ENCODE assay signal across 20 mouse cellular contexts in the genomic region with DNA sequence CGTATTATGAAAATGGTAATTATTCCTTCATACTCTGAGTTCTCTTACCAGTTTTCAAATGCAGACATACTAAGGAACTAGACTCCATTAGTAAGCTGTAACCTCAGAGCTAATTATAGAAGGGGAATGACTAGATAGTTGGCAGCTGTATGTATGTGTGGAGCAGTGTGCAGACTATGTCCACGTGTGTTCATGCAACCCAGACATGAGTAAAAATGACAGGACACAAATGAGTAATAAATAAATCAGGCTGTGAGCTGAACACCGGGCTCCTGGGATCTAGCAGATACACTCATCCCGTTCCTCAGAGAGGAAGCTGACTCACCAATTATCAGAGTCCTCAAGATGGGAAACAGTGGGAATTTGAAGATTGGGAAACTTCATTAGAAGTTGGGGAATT. TPM values are rescaled to one million over a fixed set of nuclear protein-coding genes. Genes with fewer than 3 reads are reported as not detected.
A peak's percentile ranks its signal among the peaks of the same experiment; 100 is the strongest.
DNase-seq lines count a peak whose midpoint lies in the region; ATAC-seq and TF ChIP-seq lines count a peak whose summit lies in the region.
"Had no signal": no experiment of that assay in that cellular context is flagged by ENCODE, and none has a peak within 500 bp of the region (broad histone marks: within the 10 kb centered on the region; RNA-seq: fewer than 3 reads in every experiment).

No protein-coding gene starts in this region.

- H3K27me3 ChIP-seq in heart, embryonic 12.5 days (replicated peaks) = no peaks in the 10 kb centered on the region
- no peaks in the 10 kb centered on the region for H3K27me3 ChIP-seq in C2C12 (ENCODE audit: control insufficient read depth, insufficient read depth, insufficient read length)
- H3K27me3 ChIP-seq in heart, postnatal 0 days (ENCODE audit: control insufficient read depth, insufficient read depth, low read length) = no peaks in the 10 kb centered on the region
- H3K27me3 ChIP-seq: hindbrain, embryonic 12.5 days; neural tube, embryonic 12.5 days had no signal

- DNase-seq in heart, postnatal 14 days = no peak
- peak; percentile 64 for DNase-seq in NIH3T3 (ENCODE audit: low read depth)
- DNase-seq in heart, postnatal 0 days (ENCODE audit: low spot score) = no peak
- DNase-seq in thymus, adult 18-20 months = no peak
- no peak for DNase-seq in adrenal gland, postnatal 4 days (ENCODE audit: low spot score in 2 of 2)
- DNase-seq in kidney, postnatal 4 days = no peak
- DNase-seq: adrenal gland, adult 8-10 months; cerebellum, adult 11-12 months; embryo, embryonic 11 days; left cerebral cortex, postnatal 4 days; liver; spleen, adult 18-20 months; thymus, postnatal 4 days had no signal

- no peak for TF ChIP-seq EP300 in heart, postnatal 0 days (IDR thresholded peaks at IDR 0.05; ENCODE audit: low read depth)

- 0 out of 2 replicates have a peak overlapping the region, but pooled peaks have one; percentile 32 for H3K27ac ChIP-seq in heart, embryonic 12.5 days (ENCODE audit: poor library complexity, severe bottlenecking)
- peak overlapping the region; percentile 72 for H3K27ac ChIP-seq in heart, postnatal 0 days (ENCODE audit: low read depth)
- H3K27ac ChIP-seq: hindbrain, embryonic 12.5 days; left cerebral cortex, adult 2 months; neural tube, embryonic 12.5 days had no signal

- peaks cover 28% of the 10 kb centered on the region for H3K4me1 ChIP-seq in heart, embryonic 12.5 days (replicated peaks)
- H3K4me1 ChIP-seq in heart, postnatal 0 days (ENCODE audit: control insufficient read depth, insufficient read depth) = peaks cover 24% of the 10 kb centered on the region
- H3K4me1 ChIP-seq: hindbrain, embryonic 12.5 days; neural tube, embryonic 12.5 days had no signal

- 48% methylated on average over 4 of the region's 4 CpGs for WGBS in heart, embryonic 12.5 days
- 19% methylated on average over 4 of the region's 4 CpGs for WGBS in heart, postnatal 0 days

- intact Hi-C loops in heart, postnatal 14 days (cut with DNase I) = loop anchor here (2.0 to 10.0 kb wide), 2 partner anchors 41 to 485 kb away; partner anchors contain the start of gene Cemip2

- no peaks in the 10 kb centered on the region for H3K79me2 ChIP-seq in C2C12 (ENCODE audit: control insufficient read depth, insufficient read depth)

- H3ac ChIP-seq in C2C12 (ENCODE audit: control insufficient read depth, insufficient read length, low read depth) = no peak overlapping the region

- H3K79me3 ChIP-seq in C2C12 (ENCODE audit: low read depth) = no peaks in the 10 kb centered on the region

- H3K36me3 ChIP-seq in heart, embryonic 12.5 days = peaks cover 68% of the 10 kb centered on the region
- peaks cover 42% of the 10 kb centered on the region for H3K36me3 ChIP-seq in C2C12 (ENCODE audit: control insufficient read depth, insufficient read depth)
- H3K36me3 ChIP-seq in heart, postnatal 0 days (replicated peaks; ENCODE audit: control insufficient read depth, insufficient read depth, low read length) = peaks cover 57% of the 10 kb centered on the region

- H3K9me3 ChIP-seq in heart, embryonic 12.5 days (replicated peaks) = no peaks in the 10 kb centered on the region
- H3K9me3 ChIP-seq in heart, postnatal 0 days (replicated peaks; ENCODE audit: control insufficient read depth, low read length) = no peaks in the 10 kb centered on the region
- H3K9me3 ChIP-seq: hindbrain, embryonic 12.5 days; neural tube, embryonic 12.5 days had no signal

- H3K9ac ChIP-seq in heart, embryonic 12.5 days = no peak overlapping the region
- no peak overlapping the region for H3K9ac ChIP-seq in heart, postnatal 0 days (replicated peaks; ENCODE audit: low read depth, low read length)
- H3K9ac ChIP-seq: hindbrain, embryonic 12.5 days; neural tube, embryonic 12.5 days had no signal

- no peak overlapping the region for H3K4me3 ChIP-seq in heart, embryonic 12.5 days
- no peak overlapping the region for H3K4me3 ChIP-seq in C2C12 (ENCODE audit: insufficient read depth, poor library complexity, severe bottlenecking)
- H3K4me3 ChIP-seq in heart, postnatal 0 days (ENCODE audit: low read depth, low read length) = no peak overlapping the region
- H3K4me3 ChIP-seq: hindbrain, embryonic 12.5 days; left cerebral cortex, adult 2 months; neural tube, embryonic 12.5 days had no signal

- no peak overlapping the region for H3K4me2 ChIP-seq in heart, embryonic 12.5 days
- H3K4me2 ChIP-seq in heart, postnatal 0 days (ENCODE audit: low read depth, low read length) = no peak overlapping the region
- H3K4me2 ChIP-seq: hindbrain, embryonic 12.5 days; neural tube, embryonic 12.5 days had no signal

- no peak for TF ChIP-seq CTCF in C2C12 (IDR thresholded peaks at IDR 0.05; ENCODE audit: control insufficient read depth, insufficient read depth, insufficient read length)
- TF ChIP-seq CTCF in heart, postnatal 0 days (IDR thresholded peaks at IDR 0.05; ENCODE audit: low read depth) = no peak

- ATAC-seq in heart, embryonic 12.5 days (ENCODE audit: insufficient number of reproducible peaks, low FRiP score) = no peak
- peak; percentile 65 for ATAC-seq in heart, postnatal 0 days (ENCODE audit: insufficient read depth, low read depth)
- ATAC-seq: forebrain, embryonic 16.5 days; inflammation-experienced regulatory T-cells, adult 6 months had no signal

TF ChIP-seq in C2C12, 6 proteins besides CTCF, POLR2A, EP300 and RAD21:
- TF ChIP-seq CEBPB (IDR thresholded peaks at IDR 0.05; ENCODE audit: low read depth) = no peak
- no peak for TF ChIP-seq MYOG (IDR thresholded peaks at IDR 0.05; ENCODE audit: control insufficient read depth, extremely low read depth, insufficient read length)
- TF ChIP-seq MYOD1 (IDR thresholded peaks at IDR 0.05; ENCODE audit: control insufficient read depth, insufficient read length, low read depth) = no peak
- peak; percentile 80 for TF ChIP-seq MAX (IDR thresholded peaks at IDR 0.05)
- no peak for TF ChIP-seq USF1 (IDR thresholded peaks at IDR 0.05; ENCODE audit: low read depth)
- TF ChIP-seq FOSL1 (IDR thresholded peaks at IDR 0.05; ENCODE audit: insufficient read depth, low read length, poor library complexity, severe bottlenecking) = no peak

RNA-seq across cellular contexts. Expression of gene Cemip2, which starts 42.0 kb away (rescaled TPM):
- polyA plus RNA-seq in heart, embryonic 12.5 days (2016; fragmentation: Nextera tagmentation; extraction: Ambion mirVana) = 116 and 122 TPM in 2 replicates
- 10 to 100 TPM; 20.7 to 22.2 TPM for total RNA-seq in heart, postnatal 14 days (2021)
- 12.6 TPM for polyA plus RNA-seq in C2C12 (2012; fragmentation: generic; extraction: Trizol)
- 55.8 and 58.8 TPM in 2 replicates for total RNA-seq in heart, postnatal 0 days (2014; rRNA removed; ENCODE audit: low replicate concordance)
- 19.1 and 20.2 TPM in 2 replicates for polyA plus RNA-seq in heart, postnatal 0 days (2015; fragmentation: Nextera tagmentation; extraction: Ambion mirVana)
- total RNA-seq in adrenal gland, postnatal 4 days (2021) = 10 to 100 TPM; 27.1 to 29.9 TPM
